Mouse (Mus musculus): ENCODE results near the gene Ppm1n.

GRCm38 (mm10) chr7:19279581-19280114, at the start of gene Ppm1n:
- no peak for TF ChIP-seq CTCF (IDR thresholded peaks at IDR 0.05; ENCODE audit: control insufficient read depth, insufficient read depth, insufficient read length)
- TF ChIP-seq MAX (IDR thresholded peaks at IDR 0.05): no peak
- TF ChIP-seq USF1 (IDR thresholded peaks at IDR 0.05; ENCODE audit: low read depth): no peak

Measured in C2C12 (cell line).